Mouse (Mus musculus) hindbrain, embryonic 13.5 days (tissue): ENCODE measurements around the gene Rpl23. TPM values are rescaled to one million over a fixed set of nuclear protein-coding genes. Genes with fewer than 3 reads are reported as not detected.
A peak's percentile ranks its signal among the peaks of the same experiment; 100 is the strongest.
"Not testable (repeated sequence)": the region's sequence is repeated elsewhere in the genome, so short reads cannot be mapped to it uniquely, and the experiment has no call there.

Source experiments
- ATAC-seq: fragments of 200-750 bp; cut with Nextera tagmentation; 2 replicates; pipeline ENCODE4 v1.8.0; 2017; ENCODE audit warnings: moderate TSS enrichment; ENCODE audit not compliant: low FRiP score
- H3K27ac ChIP-seq: fragments of 300-500 bp; sonication (generic); 2 replicates; pipeline ENCODE4 v1.5.1; 2015; ENCODE audit warnings: inconsistent platforms, mild to moderate bottlenecking, moderate library complexity
- H3K27me3 ChIP-seq: fragments of 300-500 bp; sonication (generic); 2 replicates; pipeline ENCODE4 v1.6.1; 2015; ENCODE audit warnings: mild to moderate bottlenecking, inconsistent platforms
- H3K36me3 ChIP-seq: fragments of 300-500 bp; sonication (generic); 2 replicates; pipeline ENCODE4 v1.6.1; 2015; ENCODE audit warnings: mild to moderate bottlenecking, inconsistent platforms
- H3K4me1 ChIP-seq: fragments of 300-500 bp; sonication (generic); replicated peaks from 2 replicates; pipeline ENCODE4 v1.6.1; 2015; ENCODE audit warnings: inconsistent platforms
- H3K4me2 ChIP-seq: fragments of 300-500 bp; sonication (generic); 2 replicates; pipeline ENCODE4 v1.6.1; 2015; ENCODE audit warnings: inconsistent platforms, mild to moderate bottlenecking, moderate library complexity
- H3K4me3 ChIP-seq: fragments of 300-500 bp; sonication (generic); 2 replicates; pipeline ENCODE4 v1.5.1; 2015; ENCODE audit warnings: mild to moderate bottlenecking, inconsistent platforms
- H3K9ac ChIP-seq: fragments of 300-500 bp; sonication (generic); 2 replicates; pipeline ENCODE4 v1.6.1; 2015; ENCODE audit warnings: mild to moderate bottlenecking, inconsistent platforms
- H3K9me3 ChIP-seq: fragments of 300-500 bp; sonication (generic); 2 replicates; pipeline ENCODE4 v1.6.1; 2016; ENCODE audit warnings: inconsistent platforms
- whole genome bisulfite sequencing: fragments of 180-500 bp; shearing (Covaris S2); methylation state at CpG from one replicate; pipeline ENCODE4 v1.1.7; 2015; 5-methylcytosine and 5-hydroxymethylcytosine counted together
- polyA plus RNA-seq: library from polyadenylated mRNA; unstranded; fragments of >200 nt; fragmentation: Nextera tagmentation; extraction: Ambion mirVana; gene quantifications from 2 replicates; pipeline ENCODE4 v1.2.1, GENCODE M21; 2015

Gene Rpl23
- polyA plus RNA-seq, 1 experiment from 2014 or later = 380 TPM

DNA sequence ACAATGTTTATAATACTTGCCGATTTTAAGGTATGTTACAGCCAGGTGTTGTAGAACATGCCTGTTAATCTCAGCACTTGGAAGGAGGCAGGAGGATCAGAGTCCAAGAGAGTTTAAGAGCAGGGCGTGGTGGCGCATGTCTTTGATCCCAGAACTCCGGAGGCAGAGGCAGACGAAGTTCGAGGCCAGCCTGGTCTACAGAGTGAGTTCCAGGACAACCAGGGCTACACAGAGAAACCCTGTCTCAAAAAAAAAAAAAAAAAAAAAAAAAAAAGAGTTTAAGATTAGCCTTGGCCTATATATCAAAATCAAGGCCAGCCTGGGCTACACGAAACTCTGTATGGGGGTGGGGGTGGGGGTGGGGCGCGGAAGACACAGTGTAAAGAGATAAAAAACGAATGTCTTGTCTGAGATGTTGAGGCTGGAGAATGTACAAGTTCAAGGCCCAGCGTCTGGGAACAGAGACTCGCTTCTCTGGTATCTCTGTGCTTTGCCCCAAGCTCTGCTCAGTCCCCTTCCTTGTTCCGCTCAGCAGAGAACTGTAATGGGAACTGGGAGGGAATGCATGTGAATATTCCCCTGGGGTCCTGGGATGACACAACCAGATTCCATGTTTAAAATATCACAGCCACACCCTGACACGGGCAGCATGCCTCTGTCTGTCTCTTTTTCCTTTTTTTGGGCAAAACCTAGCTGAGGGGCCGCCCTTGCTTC, 15.3 kb upstream of the Rpl23 start:
- WGBS = 63% methylated on average over 15 of the region's 15 CpGs
- Histone ChIP-seq H3K27me3 (no peaks in the 10 kb centered on the region), H3K4me1 (peaks cover 24% of the 10 kb centered on the region), H3K9me3 (no peaks in the 10 kb centered on the region), H3K4me3 (no peak overlapping the region), H3K4me2 (no peak overlapping the region; the same call in 1 of the 2 replicates), H3K9ac (no peak overlapping the region), H3K27ac (peak overlapping the region; percentile 98; the same call in 1 of the 2 replicates), H3K36me3 (no peaks in the 10 kb centered on the region)
- ATAC-seq = no peak

DNA sequence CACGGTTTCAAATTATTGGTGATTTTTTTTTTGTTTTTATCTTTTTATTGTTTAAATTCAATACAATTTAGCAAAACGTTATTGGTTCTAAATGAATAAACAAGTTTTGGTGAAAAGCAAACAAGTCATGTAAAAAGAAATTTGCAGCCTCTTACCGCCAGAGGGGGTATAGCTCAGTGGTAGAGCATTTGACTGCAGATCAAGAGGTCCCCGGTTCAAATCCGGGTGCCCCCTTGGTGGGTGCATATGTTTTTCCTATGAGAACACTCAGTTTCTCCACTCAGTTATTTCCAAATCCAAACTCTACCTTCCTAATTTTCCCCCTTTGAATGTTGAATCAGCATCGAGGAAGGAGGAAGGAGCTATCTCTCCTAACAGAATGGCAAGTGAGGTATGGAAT, 14.7 kb upstream of the Rpl23 start:
- no peak overlapping the region for H3K9ac ChIP-seq
- no peaks in the 10 kb centered on the region for H3K9me3 ChIP-seq
- H3K27me3 ChIP-seq = no peaks in the 10 kb centered on the region
- H3K36me3 ChIP-seq = no peaks in the 10 kb centered on the region
- no peak overlapping the region for H3K4me2 ChIP-seq
- 6% methylated on average over 6 of the region's 6 CpGs for WGBS
- no peak overlapping the region for H3K4me3 ChIP-seq
- peaks cover 18% of the 10 kb centered on the region for H3K4me1 ChIP-seq
- ATAC-seq = no peak
- H3K27ac ChIP-seq = no peak overlapping the region

DNA sequence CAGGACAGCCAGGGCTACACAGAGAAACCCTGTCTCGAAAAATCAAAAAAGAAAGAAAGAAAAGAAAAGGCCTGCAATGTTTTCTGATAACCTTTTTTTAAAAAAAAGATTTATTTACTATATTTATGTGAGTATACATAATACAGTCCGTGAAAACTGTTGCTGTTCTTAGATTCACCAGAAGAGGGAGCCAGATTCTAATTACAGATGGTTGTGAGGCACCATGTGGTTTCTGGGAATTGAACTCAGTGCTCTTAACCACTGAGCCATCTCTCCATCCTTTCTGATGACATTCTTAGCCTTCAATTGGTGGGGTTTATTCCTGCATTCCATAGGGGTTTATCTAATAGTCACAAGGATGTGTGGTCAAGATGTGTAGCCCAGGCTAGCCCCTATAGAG, 10.9 kb upstream of the Rpl23 start:
- Histone ChIP-seq H3K4me2 (no peak overlapping the region), H3K27ac (no peak overlapping the region), H3K4me1 (peaks cover 4% of the 10 kb centered on the region; the same call in 1 of the 2 replicates), H3K36me3 (no peaks in the 10 kb centered on the region), H3K9ac (no peak overlapping the region), H3K4me3 (no peak overlapping the region), H3K27me3 (no peaks in the 10 kb centered on the region), H3K9me3 (no peaks in the 10 kb centered on the region)
- 9% methylated on average over 2 of the region's 2 CpGs for WGBS
- ATAC-seq = no peak

DNA sequence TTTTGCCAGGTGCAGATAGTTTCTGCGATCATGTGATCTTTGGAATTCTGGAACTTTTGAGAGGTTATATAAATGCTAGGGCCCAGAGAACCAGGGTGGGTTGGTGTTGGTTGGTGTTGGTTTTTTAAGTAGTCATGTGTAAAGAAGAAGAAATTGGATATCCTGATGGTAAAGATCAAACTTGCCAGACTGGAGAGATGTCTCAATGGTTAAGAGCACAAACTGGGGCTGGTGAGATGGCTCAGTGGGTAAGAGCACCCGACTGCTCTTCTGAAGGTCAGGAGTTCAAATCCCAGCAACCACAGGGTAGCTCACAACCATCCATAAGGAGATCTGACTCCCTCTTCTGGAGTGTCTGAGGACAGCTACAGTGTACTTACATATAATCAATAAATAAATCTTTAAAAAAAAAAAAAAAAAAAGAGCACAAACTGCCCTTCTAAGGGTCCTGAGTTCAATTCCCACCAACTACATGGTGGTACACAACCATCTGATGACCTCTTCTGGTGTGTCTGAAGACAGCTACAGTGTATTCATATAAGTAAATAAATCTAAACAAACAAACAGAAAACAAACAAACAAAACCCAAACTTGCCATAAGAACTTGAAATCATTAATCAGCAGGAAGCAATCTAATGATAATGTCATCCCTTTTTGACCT, 8.7 kb upstream of the Rpl23 start:
- not testable (repeated sequence) for H3K4me2 ChIP-seq, H3K36me3 ChIP-seq, ATAC-seq, H3K4me1 ChIP-seq, H3K27ac ChIP-seq, H3K27me3 ChIP-seq, H3K9ac ChIP-seq, H3K9me3 ChIP-seq, H3K4me3 ChIP-seq
- 88% methylated on average over 2 of the region's 2 CpGs for WGBS

DNA sequence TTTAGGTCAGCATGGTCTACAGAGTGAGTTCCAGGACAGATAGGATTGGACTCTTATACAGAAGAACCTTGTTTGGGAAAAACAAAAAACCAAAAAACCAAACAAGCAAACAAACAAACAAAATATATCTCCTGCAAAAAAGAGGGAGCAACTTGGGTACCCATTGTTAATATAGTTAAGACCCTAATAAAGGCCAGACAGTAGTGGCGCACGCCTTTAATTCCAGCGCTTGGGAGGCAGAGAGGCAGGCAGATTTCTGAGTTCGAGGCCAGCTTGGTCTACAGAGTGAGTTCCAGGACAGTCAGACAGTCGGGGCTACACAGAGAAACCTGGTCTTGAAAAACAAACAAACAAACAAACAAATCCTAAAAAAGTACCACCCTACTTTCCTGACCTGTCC, 7.5 kb upstream of the Rpl23 start:
- H3K4me2 ChIP-seq = no peak overlapping the region
- H3K27ac ChIP-seq = no peak overlapping the region
- no peak for ATAC-seq
- no peaks in the 10 kb centered on the region for H3K9me3 ChIP-seq
- H3K4me1 ChIP-seq = no peaks in the 10 kb centered on the region
- no peak overlapping the region for H3K4me3 ChIP-seq
- no peak overlapping the region for H3K9ac ChIP-seq
- H3K27me3 ChIP-seq = no peaks in the 10 kb centered on the region
- H3K36me3 ChIP-seq = no peaks in the 10 kb centered on the region
- WGBS = 85% methylated on average over 5 of the region's 5 CpGs

DNA sequence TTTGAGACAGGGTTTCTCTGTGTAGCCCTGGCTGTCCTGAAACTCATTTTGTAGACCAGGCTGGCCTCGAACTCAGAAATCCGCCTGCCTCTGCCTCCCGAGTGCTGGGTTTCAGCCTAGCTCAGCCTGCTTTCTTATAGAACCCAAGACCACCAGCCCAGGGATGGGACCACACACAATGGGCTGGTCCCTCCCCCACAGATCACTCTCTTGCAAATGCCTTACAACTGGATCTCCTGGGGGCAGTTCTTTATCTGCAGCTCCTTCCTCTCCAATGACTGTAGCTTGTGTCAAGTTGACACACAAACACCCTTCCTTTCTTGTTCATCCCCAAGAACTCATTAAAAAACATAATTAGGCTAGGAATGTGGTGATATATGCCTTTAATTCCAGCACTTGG, 5.7 kb upstream of the Rpl23 start:
- WGBS = 90% methylated on average over 3 of the region's 3 CpGs
- H3K9me3 ChIP-seq = no peaks in the 10 kb centered on the region
- ATAC-seq = no peak
- H3K36me3 ChIP-seq = no peaks in the 10 kb centered on the region
- no peak overlapping the region for H3K9ac ChIP-seq
- H3K4me2 ChIP-seq = no peak overlapping the region
- H3K27ac ChIP-seq = no peak overlapping the region
- H3K4me3 ChIP-seq = no peak overlapping the region
- peaks cover 5% of the 10 kb centered on the region for H3K4me1 ChIP-seq
- no peaks in the 10 kb centered on the region for H3K27me3 ChIP-seq

DNA sequence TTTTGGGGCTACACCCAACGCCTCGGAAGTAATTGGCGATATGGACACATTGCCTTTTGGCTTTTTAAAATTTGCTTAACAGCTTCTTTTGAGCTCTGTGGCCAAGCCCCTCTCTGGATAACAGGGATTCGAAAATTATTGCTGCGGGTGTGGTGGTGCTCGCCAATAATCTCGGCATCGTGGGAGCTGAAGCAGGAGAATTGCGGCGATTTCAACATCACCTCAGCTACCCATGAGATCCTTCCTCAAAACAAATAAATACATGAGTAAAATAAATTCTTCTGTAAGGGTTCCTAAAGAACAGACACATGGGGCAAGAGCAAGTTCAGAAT, 293 bp upstream of the Rpl23 start:
- H3K9ac ChIP-seq = peak overlapping the region; percentile 77
- no peaks in the 10 kb centered on the region for H3K27me3 ChIP-seq
- peak; percentile 34; the same call in 1 of the 2 replicates for ATAC-seq
- peak overlapping the region; percentile 85 for H3K4me3 ChIP-seq
- H3K36me3 ChIP-seq = peaks cover 33% of the 10 kb centered on the region
- peak overlapping the region; percentile 87 for H3K4me2 ChIP-seq
- no peaks in the 10 kb centered on the region for H3K9me3 ChIP-seq
- H3K4me1 ChIP-seq = peaks cover 29% of the 10 kb centered on the region
- WGBS = under 1% methylated on average over 10 of the region's 10 CpGs
- peak overlapping the region; percentile 92 for H3K27ac ChIP-seq

DNA sequence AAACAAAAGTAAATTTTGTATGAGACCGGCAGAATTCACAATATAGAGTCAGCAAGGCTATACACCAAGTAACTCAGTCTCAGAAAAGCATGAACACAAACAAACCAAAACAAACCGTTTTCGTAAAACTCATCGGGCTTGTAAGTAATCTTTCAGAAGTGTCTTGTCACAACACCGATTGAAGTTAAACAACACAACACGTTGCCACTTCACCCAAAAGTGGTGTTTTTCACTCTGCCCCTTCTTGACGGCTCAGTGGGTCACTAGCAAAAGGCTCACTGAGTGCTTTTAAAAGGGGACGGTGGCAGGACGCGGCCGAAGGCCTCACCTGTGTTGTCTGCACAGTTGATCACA, 782 bp downstream of the Rpl23 start:
- Histone ChIP-seq H3K27me3 (no peaks in the 10 kb centered on the region), H3K9ac (peak overlapping the region; percentile 98), H3K4me2 (peak overlapping the region; percentile 87), H3K9me3 (no peaks in the 10 kb centered on the region), H3K4me3 (peak overlapping the region; percentile 85), H3K36me3 (peaks cover 44% of the 10 kb centered on the region), H3K27ac (peak overlapping the region; percentile 92), H3K4me1 (peaks cover 29% of the 10 kb centered on the region)
- WGBS = 2% methylated on average over 11 of the region's 11 CpGs
- ATAC-seq = no peak

DNA sequence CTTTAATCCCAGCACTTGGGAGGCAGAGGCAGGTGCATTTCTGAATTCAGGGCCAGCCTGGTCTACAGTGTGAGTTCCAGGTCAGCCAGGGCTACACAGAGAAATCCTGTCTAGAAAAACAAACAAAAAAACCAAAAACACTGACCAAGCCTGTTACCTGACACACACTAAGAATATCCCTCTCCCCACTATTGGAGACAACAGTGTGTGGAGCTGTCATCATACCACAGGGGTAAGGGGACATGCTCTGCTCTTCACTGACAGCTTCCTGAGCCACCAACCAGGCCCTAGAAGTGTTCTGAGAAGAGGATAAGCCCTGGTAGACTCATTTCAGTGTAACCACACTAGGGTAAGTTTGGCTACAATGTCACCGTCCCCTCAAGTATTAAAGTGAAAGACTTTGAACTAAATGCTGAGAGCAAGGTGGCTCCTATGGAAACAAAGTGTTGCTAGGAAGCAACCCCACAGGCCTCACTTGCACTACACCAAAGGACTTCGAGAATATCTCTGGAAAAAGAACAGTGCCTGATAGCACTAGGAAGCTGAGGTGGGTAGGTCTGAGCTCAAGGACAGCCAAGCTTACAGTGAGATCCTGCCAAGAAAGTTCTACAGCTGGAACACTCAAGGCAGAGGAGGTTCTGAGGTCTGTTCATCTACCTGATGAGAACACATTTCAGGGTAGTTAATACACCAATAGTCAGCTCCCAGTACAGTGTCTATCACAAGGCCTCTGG, 2.1 kb downstream of the Rpl23 start:
- WGBS = 87% methylated on average over 2 of the region's 2 CpGs

DNA sequence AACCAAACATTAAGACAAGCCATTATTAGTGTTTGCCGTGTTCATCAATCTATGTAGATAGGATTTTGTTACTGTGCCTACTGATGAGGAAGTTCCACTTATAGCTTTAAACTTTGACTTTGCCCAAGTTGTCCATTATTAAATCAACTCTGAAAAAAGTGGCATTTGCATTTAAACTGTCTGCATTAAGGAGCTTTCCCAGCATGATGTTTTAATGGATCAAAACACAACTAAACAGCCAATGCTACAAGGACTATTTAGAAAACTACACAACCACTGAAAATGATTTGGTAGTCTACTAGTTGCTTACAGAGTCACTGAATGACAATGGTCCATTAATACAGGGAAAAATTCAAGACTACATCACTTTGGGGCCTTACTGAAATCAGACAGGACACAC, 3.3 kb downstream of the Rpl23 start:
- H3K9ac ChIP-seq = no peak overlapping the region
- peaks cover 29% of the 10 kb centered on the region for H3K4me1 ChIP-seq
- no peak overlapping the region for H3K27ac ChIP-seq
- no peak overlapping the region for H3K4me2 ChIP-seq
- ATAC-seq = no peak
- peaks cover 59% of the 10 kb centered on the region for H3K36me3 ChIP-seq
- no peaks in the 10 kb centered on the region for H3K27me3 ChIP-seq
- 95% methylated on average over 1 of the region's 1 CpGs for WGBS
- no peak overlapping the region for H3K4me3 ChIP-seq
- no peaks in the 10 kb centered on the region for H3K9me3 ChIP-seq

More for the DNA sequence above, 2.1 kb downstream of the Rpl23 start:
- Histone ChIP-seq H3K9me3 (no peaks in the 10 kb centered on the region), H3K9ac (peak overlapping the region; percentile 98), H3K27me3 (no peaks in the 10 kb centered on the region), H3K36me3 (peaks cover 53% of the 10 kb centered on the region), H3K27ac (no peak overlapping the region), H3K4me3 (peak overlapping the region; percentile 85), H3K4me2 (peak overlapping the region; percentile 87), H3K4me1 (peaks cover 29% of the 10 kb centered on the region)
- no peak for ATAC-seq

DNA sequence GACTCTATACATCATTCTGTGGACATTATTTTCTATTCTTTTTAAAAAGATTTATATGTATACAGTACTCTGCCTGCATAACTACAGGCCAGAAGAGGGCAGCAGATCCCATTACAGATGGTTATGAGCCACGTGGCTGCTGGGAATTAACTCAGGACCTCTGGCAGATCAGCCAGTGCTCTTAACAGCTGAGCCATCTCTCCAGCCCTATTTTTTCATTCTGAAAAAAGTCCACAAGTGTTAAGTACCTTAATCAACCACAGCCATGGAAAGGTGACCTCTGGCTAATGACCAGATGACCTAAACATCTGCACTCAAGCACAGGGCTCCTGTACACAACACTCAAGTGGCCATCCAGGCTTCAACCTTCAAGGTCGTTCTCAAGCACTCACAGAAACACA, 5.1 kb downstream of the Rpl23 start:
- Histone ChIP-seq H3K27ac (no peak overlapping the region), H3K36me3 (peaks cover 59% of the 10 kb centered on the region), H3K9me3 (no peaks in the 10 kb centered on the region), H3K4me3 (no peak overlapping the region), H3K4me2 (no peak overlapping the region), H3K4me1 (peaks cover 22% of the 10 kb centered on the region), H3K27me3 (no peaks in the 10 kb centered on the region), H3K9ac (no peak overlapping the region)
- WGBS = 50% methylated on average over 2 of the region's 2 CpGs
- ATAC-seq = no peak

DNA sequence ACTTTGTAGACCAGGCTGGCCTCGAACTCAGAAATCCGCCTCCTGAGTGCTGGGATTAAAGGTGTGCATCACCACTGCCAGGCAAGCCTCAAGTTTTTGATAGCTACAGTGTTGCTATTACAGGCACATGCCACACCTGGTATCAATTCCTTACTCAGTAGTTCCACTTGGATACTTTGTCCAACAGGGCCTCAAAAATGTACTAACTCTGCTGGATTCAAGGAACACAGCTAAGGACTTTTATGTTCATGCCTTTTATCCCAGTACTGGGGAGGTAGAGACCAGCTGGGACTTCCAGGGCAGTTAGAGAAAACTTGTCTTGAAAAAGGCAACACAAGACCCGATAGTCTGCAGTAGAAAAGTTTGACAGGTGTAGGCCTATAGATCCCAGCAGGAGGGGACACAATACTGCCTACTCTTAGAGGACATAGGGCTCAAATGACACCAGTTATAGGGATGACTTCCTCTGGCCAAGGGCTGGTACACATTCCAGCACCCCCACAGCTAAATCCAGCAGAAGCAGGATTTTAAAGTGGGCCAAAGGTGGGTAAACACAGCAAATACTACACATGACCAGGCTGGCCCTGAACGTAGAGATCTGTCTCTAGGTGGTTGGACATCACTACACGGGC, 5.6 kb downstream of the Rpl23 start:
- H3K9ac ChIP-seq = no peak overlapping the region
- H3K36me3 ChIP-seq = peaks cover 59% of the 10 kb centered on the region
- no peak overlapping the region for H3K4me2 ChIP-seq
- H3K4me3 ChIP-seq = no peak overlapping the region
- no peaks in the 10 kb centered on the region for H3K27me3 ChIP-seq
- H3K27ac ChIP-seq = no peak overlapping the region
- peaks cover 22% of the 10 kb centered on the region for H3K4me1 ChIP-seq
- ATAC-seq = no peak
- 62% methylated on average over 5 of the region's 5 CpGs for WGBS
- no peaks in the 10 kb centered on the region for H3K9me3 ChIP-seq
